Mouse (Mus musculus) heart, adult 2 months (tissue): ENCODE measurements around the gene Gjd3.

Source experiments
- CTCF ChIP-seq: fragments of 200-600 bp; IDR thresholded peaks from 2 replicates; pipeline ENCODE4 v1.8.1; 2022; ENCODE audit warnings: antibody characterized with exemption, mild to moderate bottlenecking, moderate library complexity
- EP300 ChIP-seq: fragments of 200-500 bp; IDR thresholded peaks from 2 replicates; pipeline ENCODE4 v1.6.1; 2011; ENCODE audit warnings: low read depth, low read length, control low read depth; ENCODE audit not compliant: insufficient read depth

- TF ChIP-seq CTCF (no peak), EP300 (no peak)
Observed at GRCm38 (mm10) chr11:98939953-98940641, 42.7 kb downstream of the Gjd3 start.
